Mouse (Mus musculus): Measurements from ENCODE around the gene Rprd2. TPM values are rescaled to one million over a fixed set of nuclear protein-coding genes. Genes with fewer than 3 reads are reported as not detected.

Rprd2 gene
- 21.7 TPM in 2 replicates for polyA plus RNA-seq (2012; rRNA removed)

GRCm38 (mm10) chr3:95818571-95819288 is at the start of gene Rprd2:
Rprd2 (minus strand) TSS chr3:95818863.

GRCm38 (mm10) chr3:95855502-95856089 is 36.9 kb upstream of the Rprd2 start, which contains the start of gene Prpf3:
Prpf3 (minus strand) TSS chr3:95855885.

GRCm38 (mm10) chr3:95760106-95760505 is 58.6 kb downstream of the Rprd2 start, which contains the start of gene Tars2:
Tars2 (minus strand) TSS chr3:95760206.

GRCm38 (mm10) chr3:95739353-95740104 is 79.1 kb downstream of the Rprd2 start, which contains the start of gene Ecm1:
Ecm1 (minus strand) TSS chr3:95739569.

Other genes starting within 250 kb of the Rprd2 start
- gene Golph3l, start 229.9 kb downstream of the Rprd2 start, polyA plus RNA-seq (2012; rRNA removed), result 19.3 and 20.7 TPM in 2 replicates
- gene Ensa, start 193.9 kb downstream of the Rprd2 start, polyA plus RNA-seq (2012; rRNA removed), result 47.0 and 50.6 TPM in 2 replicates
- 62.9 and 66.1 TPM in 2 replicates for gene Mcl1, start 160.1 kb downstream of the Rprd2 start, polyA plus RNA-seq (2012; rRNA removed)
- gene Adamtsl4, start 130.9 kb downstream of the Rprd2 start, polyA plus RNA-seq (2012; rRNA removed), result 0.76 and 2.1 TPM in 2 replicates
- gene Ecm1, start 79.3 kb downstream of the Rprd2 start, polyA plus RNA-seq (2012; rRNA removed), result 13.4 and 56.2 TPM in 2 replicates
- gene Tars2, start 58.7 kb downstream of the Rprd2 start, polyA plus RNA-seq (2012; rRNA removed), result 39.4 and 42.8 TPM in 2 replicates
- 36.0 and 36.2 TPM in 2 replicates for gene Prpf3, start 37.0 kb upstream of the Rprd2 start, polyA plus RNA-seq (2012; rRNA removed)
- gene Mrps21, start 52.7 kb upstream of the Rprd2 start, polyA plus RNA-seq (2012; rRNA removed), result 190 and 193 TPM in 2 replicates
- 4.1 and 5.3 TPM in 2 replicates for gene Ciart, start 63.4 kb upstream of the Rprd2 start, polyA plus RNA-seq (2012; rRNA removed)
- 13.9 and 15.2 TPM in 2 replicates for gene BC028528, start 73.1 kb upstream of the Rprd2 start, polyA plus RNA-seq (2012; rRNA removed)
- 96.5 and 101 TPM in 2 replicates for gene Aph1a, start 75.1 kb upstream of the Rprd2 start, polyA plus RNA-seq (2012; rRNA removed)
- 4.0 and 5.7 TPM in 2 replicates for gene Car14, start 85.8 kb upstream of the Rprd2 start, polyA plus RNA-seq (2012; rRNA removed)
- 79.1 and 84.3 TPM in 2 replicates for gene Anp32e, start 110.4 kb upstream of the Rprd2 start, polyA plus RNA-seq (2012; rRNA removed)
- 141 and 142 TPM in 2 replicates for gene Plekho1, start 177.1 kb upstream of the Rprd2 start, polyA plus RNA-seq (2012; rRNA removed)
- 31.4 and 35.0 TPM in 2 replicates for gene Vps45, start 239.6 kb upstream of the Rprd2 start, polyA plus RNA-seq (2012; rRNA removed)